Mouse (Mus musculus) kidney, adult 9 months (tissue): ENCODE data around the gene Fbxw13.
"Not testable (repeated sequence)": the region's sequence is repeated elsewhere in the genome, so short reads cannot be mapped to it uniquely, and the experiment has no call there.

Experiments
- DNase-seq: peaks from one replicate; pipeline ENCODE4 v3.0.0; 2022

Fbxw13 gene

GRCm38 (mm10) chr9:109195875-109196274 lies at the start of gene Fbxw13:
TSS of gene Fbxw13 (minus strand) at chr9:109195975.
- not testable (repeated sequence) for DNase-seq

- DNase-seq, result no peak
These were observed 38.9 kb upstream of the Fbxw13 start, which contains the start of gene Fbxw20 for GRCm38 (mm10) chr9:109234654-109235053. TSS of gene Fbxw20 (minus strand) at chr9:109234754.

- DNase-seq, result no peak
These were observed 22.7 kb upstream of the Fbxw13 start for GRCm38 (mm10) chr9:109218449-109218848.

GRCm38 (mm10) chr9:109201347-109201746 lies 5.6 kb upstream of the Fbxw13 start:
- DNase-seq, result not testable (repeated sequence)

- DNase-seq, result no peak
These were observed 4.6 kb upstream of the Fbxw13 start for GRCm38 (mm10) chr9:109200349-109200748.

GRCm38 (mm10) chr9:109199353-109199752 lies 3.6 kb upstream of the Fbxw13 start:
- no peak for DNase-seq

- DNase-seq, result no peak
These were observed 18.6 kb downstream of the Fbxw13 start for GRCm38 (mm10) chr9:109177208-109177607.

- DNase-seq, result no peak
These were observed 19.5 kb downstream of the Fbxw13 start for GRCm38 (mm10) chr9:109176301-109176700.

- no peak for DNase-seq
These were observed 28.5 kb downstream of the Fbxw13 start for GRCm38 (mm10) chr9:109167316-109167715.

- DNase-seq, result no peak
These were observed 33.8 kb downstream of the Fbxw13 start, which contains the start of gene Fbxw21 for GRCm38 (mm10) chr9:109161941-109162340. TSS of gene Fbxw21 (minus strand) at chr9:109162041.

GRCm38 (mm10) chr9:109140414-109140813 lies 55.4 kb downstream of the Fbxw13 start:
- not testable (repeated sequence) for DNase-seq

GRCm38 (mm10) chr9:109130076-109130475 lies 65.7 kb downstream of the Fbxw13 start:
- no peak for DNase-seq
